Mouse (Mus musculus): Measurements from ENCODE around the gene Cltrn. TPM values are rescaled to one million over a fixed set of nuclear protein-coding genes. Genes with fewer than 3 reads are reported as not detected.

Gene Cltrn
- total and polyA plus RNA-seq, 3 experiments, result not detected

GRCm38 (mm10) chrX:164092300-164093169 lies 3.9 kb downstream of the Cltrn start:
- intact Hi-C loops (cut with DNase I), result no loop called here
- no peaks in the 10 kb centered on the region for H3K27me3 ChIP-seq (ENCODE audit: control insufficient read depth, insufficient read depth, low read length)
- DNase-seq, result no peak
- no peaks in the 10 kb centered on the region; the same call in 1 of the 2 replicates for H3K4me1 ChIP-seq (ENCODE audit: control insufficient read depth, insufficient read depth, low read length)
- H3K27ac ChIP-seq, result peak overlapping the region; percentile 9; the same call in 1 of the 2 replicates
- no peaks in the 10 kb centered on the region for H3K36me3 ChIP-seq (ENCODE audit: control insufficient read depth, insufficient read depth, low read length)
- TF ChIP-seq POLR2A (IDR thresholded peaks at IDR 0.05; ENCODE audit: insufficient read depth, low read depth, low read length), result no peak
- no peak for TF ChIP-seq EP300 (IDR thresholded peaks at IDR 0.05; ENCODE audit: insufficient read depth, low read depth, low read length)
- no peak for TF ChIP-seq CTCF (IDR thresholded peaks at IDR 0.05)
- WGBS, result 33% methylated on average over 7 of the region's 7 CpGs
- no peak overlapping the region for H3K9ac ChIP-seq (ENCODE audit: low read depth, low read length)
- no peak overlapping the region for H3K4me3 ChIP-seq
- H3K79me2 ChIP-seq (replicated peaks; ENCODE audit: control insufficient read depth, insufficient read depth, low read length), result no peaks in the 10 kb centered on the region

- H3K9ac ChIP-seq (ENCODE audit: low read depth, low read length), result no peak overlapping the region
Measured at GRCm38 (mm10) chrX:164093435-164093834, 4.8 kb downstream of the Cltrn start.

GRCm38 (mm10) chrX:164095838-164096237 lies 7.2 kb downstream of the Cltrn start:
- H3K36me3 ChIP-seq (ENCODE audit: control insufficient read depth, insufficient read depth, low read length), result no peaks in the 10 kb centered on the region
- 71% methylated on average over 2 of the region's 2 CpGs for WGBS
- H3K79me2 ChIP-seq (replicated peaks; ENCODE audit: control insufficient read depth, insufficient read depth, low read length), result no peaks in the 10 kb centered on the region
- intact Hi-C loops (cut with DNase I), result no loop called here
- H3K4me1 ChIP-seq (ENCODE audit: control insufficient read depth, insufficient read depth, low read length), result no peaks in the 10 kb centered on the region; the same call in 1 of the 2 replicates
- H3K9ac ChIP-seq (ENCODE audit: low read depth, low read length), result no peak overlapping the region
- no peaks in the 10 kb centered on the region for H3K27me3 ChIP-seq (ENCODE audit: control insufficient read depth, insufficient read depth, low read length)
- H3K4me3 ChIP-seq, result no peak overlapping the region
- TF ChIP-seq POLR2A (IDR thresholded peaks at IDR 0.05; ENCODE audit: insufficient read depth, low read depth, low read length) (no peak), EP300 (IDR thresholded peaks at IDR 0.05; ENCODE audit: insufficient read depth, low read depth, low read length) (no peak), CTCF (IDR thresholded peaks at IDR 0.05) (no peak)
- H3K27ac ChIP-seq, result no peak overlapping the region
- no peak for DNase-seq

More at GRCm38 (mm10) chrX:164093435-164093834, 4.8 kb downstream of the Cltrn start:
- Histone ChIP-seq H3K79me2 (replicated peaks; ENCODE audit: control insufficient read depth, insufficient read depth, low read length) (no peaks in the 10 kb centered on the region), H3K27me3 (ENCODE audit: control insufficient read depth, insufficient read depth, low read length) (no peaks in the 10 kb centered on the region), H3K4me1 (ENCODE audit: control insufficient read depth, insufficient read depth, low read length) (no peaks in the 10 kb centered on the region; the same call in 1 of the 2 replicates), H3K4me3 (no peak overlapping the region), H3K36me3 (ENCODE audit: control insufficient read depth, insufficient read depth, low read length) (no peaks in the 10 kb centered on the region), H3K27ac (no peak overlapping the region)
- intact Hi-C loops (cut with DNase I), result no loop called here
- no peak for DNase-seq
- 76% methylated on average over 5 of the region's 5 CpGs for WGBS
- TF ChIP-seq POLR2A (IDR thresholded peaks at IDR 0.05; ENCODE audit: insufficient read depth, low read depth, low read length), result no peak
- TF ChIP-seq CTCF (IDR thresholded peaks at IDR 0.05), result no peak
- TF ChIP-seq EP300 (IDR thresholded peaks at IDR 0.05; ENCODE audit: insufficient read depth, low read depth, low read length), result no peak

GRCm38 (mm10) chrX:164101483-164101882 lies 12.9 kb downstream of the Cltrn start:
- no peaks in the 10 kb centered on the region for H3K4me1 ChIP-seq (ENCODE audit: control insufficient read depth, insufficient read depth, low read length)
- no peak overlapping the region for H3K27ac ChIP-seq
- no peak for DNase-seq
- H3K9ac ChIP-seq (ENCODE audit: low read depth, low read length), result no peak overlapping the region
- H3K27me3 ChIP-seq (ENCODE audit: control insufficient read depth, insufficient read depth, low read length), result no peaks in the 10 kb centered on the region
- H3K79me2 ChIP-seq (replicated peaks; ENCODE audit: control insufficient read depth, insufficient read depth, low read length), result no peaks in the 10 kb centered on the region
- TF ChIP-seq POLR2A (IDR thresholded peaks at IDR 0.05; ENCODE audit: insufficient read depth, low read depth, low read length), result no peak
- no peak for TF ChIP-seq EP300 (IDR thresholded peaks at IDR 0.05; ENCODE audit: insufficient read depth, low read depth, low read length)
- TF ChIP-seq CTCF (IDR thresholded peaks at IDR 0.05), result peak; percentile 41
- no peaks in the 10 kb centered on the region for H3K36me3 ChIP-seq (ENCODE audit: control insufficient read depth, insufficient read depth, low read length)
- H3K4me3 ChIP-seq, result no peak overlapping the region
- intact Hi-C loops (cut with DNase I), result loop anchor here (2.0 kb wide), 1 partner anchor 77 kb away; no protein-coding TSS in a partner anchor

GRCm38 (mm10) chrX:164102198-164102597 lies 13.6 kb downstream of the Cltrn start:
- H3K9ac ChIP-seq (ENCODE audit: low read depth, low read length), result no peak overlapping the region
- no peaks in the 10 kb centered on the region for H3K79me2 ChIP-seq (replicated peaks; ENCODE audit: control insufficient read depth, insufficient read depth, low read length)
- TF ChIP-seq CTCF (IDR thresholded peaks at IDR 0.05) (no peak), POLR2A (IDR thresholded peaks at IDR 0.05; ENCODE audit: insufficient read depth, low read depth, low read length) (no peak), EP300 (IDR thresholded peaks at IDR 0.05; ENCODE audit: insufficient read depth, low read depth, low read length) (no peak)
- intact Hi-C loops (cut with DNase I), result no loop called here
- DNase-seq, result no peak
- WGBS, result 71% methylated on average over 7 of the region's 7 CpGs
- no peaks in the 10 kb centered on the region for H3K27me3 ChIP-seq (ENCODE audit: control insufficient read depth, insufficient read depth, low read length)
- H3K36me3 ChIP-seq (ENCODE audit: control insufficient read depth, insufficient read depth, low read length), result no peaks in the 10 kb centered on the region
- H3K4me1 ChIP-seq (ENCODE audit: control insufficient read depth, insufficient read depth, low read length), result no peaks in the 10 kb centered on the region
- no peak overlapping the region for H3K4me3 ChIP-seq
- H3K27ac ChIP-seq, result no peak overlapping the region

GRCm38 (mm10) chrX:164102656-164103055 lies 14.0 kb downstream of the Cltrn start:
- Histone ChIP-seq H3K79me2 (replicated peaks; ENCODE audit: control insufficient read depth, insufficient read depth, low read length) (no peaks in the 10 kb centered on the region), H3K36me3 (ENCODE audit: control insufficient read depth, insufficient read depth, low read length) (no peaks in the 10 kb centered on the region), H3K9ac (ENCODE audit: low read depth, low read length) (no peak overlapping the region), H3K27ac (no peak overlapping the region), H3K4me1 (ENCODE audit: control insufficient read depth, insufficient read depth, low read length) (no peaks in the 10 kb centered on the region), H3K27me3 (ENCODE audit: control insufficient read depth, insufficient read depth, low read length) (no peaks in the 10 kb centered on the region), H3K4me3 (no peak overlapping the region)
- DNase-seq, result no peak
- no peak for TF ChIP-seq CTCF (IDR thresholded peaks at IDR 0.05)
- no peak for TF ChIP-seq POLR2A (IDR thresholded peaks at IDR 0.05; ENCODE audit: insufficient read depth, low read depth, low read length)
- no peak for TF ChIP-seq EP300 (IDR thresholded peaks at IDR 0.05; ENCODE audit: insufficient read depth, low read depth, low read length)
- 49% methylated on average over 6 of the region's 6 CpGs for WGBS
- intact Hi-C loops (cut with DNase I), result no loop called here

All from heart, adult 2 months (tissue).